Mouse (Mus musculus) lung, postnatal 0 days (tissue): ENCODE measurements around the gene Tmem69. TPM values are rescaled to one million over a fixed set of nuclear protein-coding genes. Genes with fewer than 3 reads are reported as not detected.
A peak's percentile ranks its signal among the peaks of the same experiment; 100 is the strongest.

ENCODE experiments used
- ATAC-seq: fragments of 200-750 bp; cut with Nextera tagmentation; 2 replicates; pipeline ENCODE4 v1.8.0; 2017; ENCODE audit warnings: moderate library complexity
- DNase-seq: peaks from one replicate; pipeline ENCODE4 v3.0.0-alpha.2; 2016; ENCODE audit warnings: low spot score
- H3K27ac ChIP-seq: fragments of 300-500 bp; sonication (generic); 2 replicates; pipeline ENCODE4 v1.5.1; 2014; ENCODE audit warnings: antibody characterized with exemption, mild to moderate bottlenecking, low read length, mixed read lengths
- H3K27me3 ChIP-seq: fragments of 300-500 bp; sonication (generic); replicated peaks from 2 replicates; pipeline ENCODE4 v1.6.1; 2014; ENCODE audit warnings: low read length, mixed read lengths; ENCODE audit not compliant: insufficient read depth
- H3K36me3 ChIP-seq: fragments of 300-500 bp; sonication (generic); 2 replicates; pipeline ENCODE4 v1.6.1; 2014; ENCODE audit warnings: low read length, mixed read lengths; ENCODE audit not compliant: insufficient read depth
- H3K4me1 ChIP-seq: fragments of 300-500 bp; sonication (generic); 2 replicates; pipeline ENCODE4 v1.6.1; 2014; ENCODE audit warnings: antibody characterized with exemption, low read depth, low read length, mixed read lengths; ENCODE audit not compliant: insufficient read depth
- H3K4me2 ChIP-seq: fragments of 300-500 bp; sonication (generic); replicated peaks from 2 replicates; pipeline ENCODE4 v1.6.1; 2014; ENCODE audit warnings: low read depth, mild to moderate bottlenecking, low read length, moderate library complexity, mixed read lengths
- H3K4me3 ChIP-seq: fragments of 300-500 bp; sonication (generic); 2 replicates; pipeline ENCODE4 v1.5.1; 2014; ENCODE audit warnings: low read depth, low read length
- H3K9ac ChIP-seq: fragments of 300-500 bp; sonication (generic); replicated peaks from 2 replicates; pipeline ENCODE4 v1.6.1; 2014; ENCODE audit warnings: low read depth, mild to moderate bottlenecking
- H3K9me3 ChIP-seq: fragments of 300-500 bp; sonication (generic); 2 replicates; pipeline ENCODE4 v1.6.1; 2016; ENCODE audit warnings: low read length, mixed read lengths
- CTCF ChIP-seq: IDR thresholded peaks from 2 replicates; pipeline ENCODE4 v1.5.1; 2016; ENCODE audit warnings: antibody characterized with exemption, mild to moderate bottlenecking
- EP300 ChIP-seq: IDR thresholded peaks from 2 replicates; pipeline ENCODE4 v1.6.1; 2016; ENCODE audit warnings: antibody characterized with exemption, mild to moderate bottlenecking, control low read depth
- WGBS: fragments of 180-500 bp; shearing (Covaris S2); extraction: QIAGEN DNeasy Blood & Tissue Kit; methylation state at CpG from one replicate; pipeline ENCODE4 v1.1.7; 2014; 5-methylcytosine and 5-hydroxymethylcytosine counted together
- polyA plus RNA-seq: library from polyadenylated mRNA; unstranded; fragments of >200 nt; fragmentation: Nextera tagmentation; extraction: Ambion mirVana; gene quantifications from 2 replicates; pipeline ENCODE4 v1.2.1, GENCODE M21; 2015

Tmem69 gene
- polyA plus RNA-seq, 1 experiment from 2014 or later = 10.7 TPM

DNA sequence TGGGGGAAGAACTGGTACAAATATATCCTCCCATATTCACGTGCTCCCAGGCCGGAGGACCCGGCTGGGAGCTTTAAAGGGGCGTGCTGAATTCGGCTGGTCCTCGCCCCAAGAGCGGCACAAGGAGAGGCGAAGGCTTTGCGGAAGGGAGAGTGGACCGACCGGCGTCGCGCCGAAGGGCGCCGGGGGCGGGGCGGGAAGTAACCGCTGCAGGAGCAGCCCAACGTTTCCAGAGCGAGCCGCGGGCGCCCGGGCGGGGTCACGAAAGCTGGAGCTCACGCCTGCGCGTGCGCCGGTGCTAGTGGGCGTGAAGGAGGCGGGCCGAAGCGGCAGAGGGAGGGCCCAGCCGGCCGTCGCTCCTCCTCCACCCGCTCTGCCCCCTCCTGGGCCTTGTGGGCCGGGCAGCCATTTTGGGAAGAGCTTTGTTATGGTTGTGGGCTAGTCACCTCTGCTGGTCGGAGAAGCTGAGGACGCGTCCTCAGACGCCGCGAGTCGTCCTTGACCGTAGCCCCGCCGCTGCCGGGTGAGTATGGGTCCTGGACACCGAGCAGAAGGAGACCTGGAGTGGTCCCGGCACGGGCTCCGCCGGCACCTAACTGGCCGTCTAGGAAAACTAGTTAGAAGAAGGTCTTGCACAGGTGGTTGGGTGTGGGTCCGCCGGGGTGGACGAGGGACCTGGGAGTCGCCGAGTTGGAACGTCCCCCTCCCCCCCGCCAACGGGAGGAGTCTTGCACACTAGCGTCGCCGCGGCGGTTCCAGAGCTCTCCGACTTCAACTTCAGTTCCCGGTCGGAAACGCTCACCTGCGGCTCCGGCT lies 1.8 kb upstream of the Tmem69 start, which contains the start of gene Gpbp1l1:
Gene Gpbp1l1 (plus strand): TSS at position 353 of the 816 bp plus-strand sequence.
- Histone ChIP-seq H3K9ac (peak within 1 kb of the TSS; percentile 89), H3K27me3 (no peaks in the 10 kb centered on the region), H3K27ac (peak within 1 kb of the TSS; percentile 97), H3K9me3 (no peaks in the 10 kb centered on the region), H3K36me3 (no peaks in the 10 kb centered on the region), H3K4me1 (no peaks in the 10 kb centered on the region), H3K4me3 (peak within 1 kb of the TSS; percentile 79), H3K4me2 (peak within 1 kb of the TSS; percentile 55)
- no peak for TF ChIP-seq EP300
- peak; percentile 61 for TF ChIP-seq CTCF
- ATAC-seq = peak; percentile 96
- DNase-seq = peak; percentile 98
- 2% methylated on average over 64 of the region's 78 CpGs for WGBS

DNA sequence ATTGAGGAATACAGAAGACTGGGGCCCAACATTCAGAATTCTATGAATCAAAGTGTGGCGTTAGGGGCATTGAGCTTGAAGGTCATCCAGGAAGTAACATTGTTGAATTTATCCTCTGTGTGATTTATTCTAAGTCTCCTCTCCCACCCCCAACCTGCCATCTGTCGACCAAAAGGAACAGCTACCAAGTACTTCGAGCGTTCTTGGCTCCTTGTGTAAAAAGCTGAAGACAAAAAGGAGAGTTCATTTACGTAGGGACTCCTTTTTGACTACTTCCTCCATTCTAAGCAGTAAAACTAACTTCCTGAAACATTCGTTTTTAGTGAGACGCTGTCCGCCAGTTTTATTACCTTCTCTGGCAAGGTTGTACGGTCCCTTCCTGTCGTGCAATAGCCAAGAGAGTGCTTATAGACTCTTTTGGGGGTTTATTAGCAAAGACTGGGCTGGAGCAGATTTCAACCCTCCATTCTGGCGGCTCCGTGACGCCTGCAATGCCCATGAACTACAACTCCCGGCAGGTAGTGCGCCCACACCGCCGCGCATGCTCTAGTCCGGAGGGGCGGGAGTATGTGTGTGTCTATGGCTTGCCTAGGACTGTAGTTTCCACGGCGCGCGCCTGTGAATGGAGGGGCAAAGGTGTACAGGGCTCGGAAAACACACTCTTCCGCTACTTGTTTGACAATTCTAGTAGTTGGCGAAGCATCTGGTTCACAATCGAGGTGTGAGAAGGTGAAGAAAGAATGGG lies 997 bp upstream of the Tmem69 start:
- DNase-seq (peak; percentile 97), ATAC-seq (peak; percentile 95)
- Histone ChIP-seq H3K4me1 (no peaks in the 10 kb centered on the region), H3K27ac (peak overlapping the region; percentile 97), H3K4me3 (peak overlapping the region; percentile 79), H3K27me3 (no peaks in the 10 kb centered on the region), H3K9me3 (no peaks in the 10 kb centered on the region), H3K4me2 (peak overlapping the region; percentile 55), H3K9ac (peak overlapping the region; percentile 71), H3K36me3 (no peaks in the 10 kb centered on the region)
- TF ChIP-seq CTCF = no peak; the same call in 1 of the 2 replicates
- WGBS = under 1% methylated on average over 28 of the region's 28 CpGs

DNA sequence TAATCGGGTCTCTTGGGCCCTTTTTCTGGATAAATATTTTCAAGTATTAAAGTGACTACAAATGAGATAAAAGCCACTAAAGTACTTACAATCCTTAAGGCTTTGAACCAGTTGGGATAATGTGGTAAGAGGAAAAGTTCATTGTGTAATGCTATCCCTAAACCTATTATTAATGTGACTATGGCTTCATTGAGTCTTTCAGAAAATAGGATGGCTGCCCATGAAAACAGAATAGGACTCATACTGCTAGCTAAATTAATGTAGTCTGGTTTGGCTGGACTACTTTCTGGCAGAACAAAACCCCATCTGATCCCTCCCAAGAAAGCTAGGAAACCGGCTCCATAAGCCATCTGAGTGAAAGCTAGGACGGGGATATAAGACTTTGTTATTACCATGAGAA lies 2.7 kb downstream of the Tmem69 start:
- Histone ChIP-seq H3K27ac (no peak overlapping the region), H3K36me3 (no peaks in the 10 kb centered on the region), H3K4me3 (no peak overlapping the region), H3K9ac (no peak overlapping the region), H3K27me3 (no peaks in the 10 kb centered on the region), H3K4me2 (no peak overlapping the region), H3K9me3 (no peaks in the 10 kb centered on the region), H3K4me1 (no peaks in the 10 kb centered on the region)
- WGBS = 85% methylated on average over 3 of the region's 3 CpGs
- TF ChIP-seq CTCF (no peak), EP300 (no peak)
- DNase-seq (no peak), ATAC-seq (no peak)

DNA sequence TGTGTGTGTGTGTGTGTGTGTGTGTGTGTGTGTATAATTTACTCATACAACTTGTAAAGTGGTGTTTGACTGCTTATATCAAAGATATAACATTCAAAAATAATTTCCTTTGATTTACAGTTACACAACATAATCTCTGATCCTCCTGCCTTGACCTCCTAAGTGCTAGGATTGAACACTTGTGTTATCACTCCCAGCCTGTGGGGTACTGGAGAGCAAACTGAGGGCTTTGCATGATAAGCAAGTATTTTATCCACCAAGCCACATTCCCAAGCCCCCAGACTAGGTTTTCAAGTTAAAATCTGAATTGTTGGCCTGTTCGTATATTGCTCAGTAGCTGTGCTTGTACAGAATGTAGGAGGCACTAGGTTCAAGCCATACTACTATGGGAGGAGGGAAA lies 5.3 kb downstream of the Tmem69 start:
- Histone ChIP-seq H3K27me3 (no peaks in the 10 kb centered on the region), H3K27ac (no peak overlapping the region), H3K4me1 (no peaks in the 10 kb centered on the region), H3K4me2 (no peak overlapping the region), H3K36me3 (no peaks in the 10 kb centered on the region), H3K9me3 (no peaks in the 10 kb centered on the region), H3K9ac (no peak overlapping the region), H3K4me3 (no peak overlapping the region)
- WGBS = 79% methylated on average over 1 of the region's 1 CpGs
- DNase-seq = no peak
- TF ChIP-seq EP300 (no peak), CTCF (no peak)
- no peak for ATAC-seq

DNA sequence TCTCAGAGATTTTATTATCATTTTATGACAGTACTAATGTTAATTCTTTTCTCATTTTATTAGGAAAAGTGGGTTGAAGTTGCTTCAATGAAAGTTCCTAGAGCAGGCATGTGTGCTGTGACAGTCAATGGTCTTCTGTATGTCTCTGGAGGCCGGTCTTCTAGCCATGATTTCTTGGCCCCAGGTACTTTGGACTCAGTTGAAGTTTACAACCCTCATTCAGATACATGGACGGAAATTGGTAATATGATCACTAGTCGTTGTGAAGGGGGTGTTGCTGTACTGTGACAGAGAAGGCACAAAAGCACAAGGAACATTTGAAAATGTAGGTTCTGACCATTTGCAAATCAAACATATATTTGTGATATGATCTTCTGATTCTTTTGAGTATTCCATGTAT lies 18.0 kb downstream of the Tmem69 start:
- Histone ChIP-seq H3K4me2 (no peak overlapping the region), H3K9me3 (no peaks in the 10 kb centered on the region), H3K4me3 (no peak overlapping the region), H3K27ac (no peak overlapping the region), H3K36me3 (no peaks in the 10 kb centered on the region), H3K27me3 (no peaks in the 10 kb centered on the region), H3K9ac (no peak overlapping the region), H3K4me1 (no peaks in the 10 kb centered on the region)
- TF ChIP-seq EP300 (no peak), CTCF (no peak)
- DNase-seq = no peak
- WGBS = 86% methylated on average over 3 of the region's 3 CpGs
- ATAC-seq = no peak

DNA sequence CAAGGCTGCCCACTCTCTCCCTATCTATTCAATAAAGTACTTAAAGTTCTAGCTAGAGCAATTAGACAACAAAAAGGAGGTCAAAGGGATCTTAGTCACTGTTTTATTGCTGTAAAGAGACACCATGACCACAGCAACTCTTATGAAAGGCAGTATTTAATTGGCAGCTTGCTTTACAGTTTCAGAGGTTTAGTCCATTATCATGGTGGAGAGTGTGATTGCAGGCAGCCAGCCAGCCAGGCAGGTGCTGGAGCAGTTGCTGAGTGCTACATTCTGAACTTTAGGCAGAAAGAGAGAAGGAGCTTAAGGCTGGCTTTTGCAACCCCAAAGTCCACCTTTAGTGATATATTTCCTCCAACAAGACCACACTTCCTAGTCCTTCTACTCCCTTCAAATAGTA lies 19.4 kb downstream of the Tmem69 start:
- H3K36me3 ChIP-seq = no peaks in the 10 kb centered on the region
- H3K4me1 ChIP-seq = no peaks in the 10 kb centered on the region
- no peak for TF ChIP-seq EP300
- TF ChIP-seq CTCF = no peak
- H3K4me2 ChIP-seq = no peak overlapping the region
- no peak for ATAC-seq
- no peak overlapping the region for H3K9ac ChIP-seq
- H3K9me3 ChIP-seq = no peaks in the 10 kb centered on the region
- H3K27ac ChIP-seq = no peak overlapping the region
- DNase-seq = no peak
- H3K4me3 ChIP-seq = no peak overlapping the region
- H3K27me3 ChIP-seq = no peaks in the 10 kb centered on the region
